Mouse (Mus musculus): ENCODE results near the gene Vmn2r111.
"Not testable (repeated sequence)": the region's sequence is repeated elsewhere in the genome, so short reads cannot be mapped to it uniquely, and the experiment has no call there.

Gene Vmn2r111

DNA sequence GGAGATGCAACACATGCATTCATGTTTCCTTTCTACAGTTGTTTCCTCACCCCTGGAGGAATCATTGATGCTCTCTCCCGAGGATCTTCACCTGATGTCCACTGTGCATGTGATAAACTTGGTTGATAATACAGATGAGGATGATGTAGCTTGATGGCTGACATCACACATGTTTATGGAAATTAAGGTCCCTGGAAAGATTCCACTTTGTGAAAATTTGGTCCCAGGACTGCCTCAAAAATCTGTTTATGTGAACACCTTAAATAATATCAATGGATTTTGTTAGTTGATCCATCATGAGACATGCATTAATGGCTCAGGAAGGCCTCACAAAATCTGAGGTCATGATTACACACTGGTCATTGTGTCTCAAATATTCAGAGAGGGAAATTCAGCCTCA, at the start of gene Vmn2r111:
Vmn2r111 (minus strand) TSS at position 101 of the 400 bp plus-strand sequence.
- not testable (repeated sequence) for DNase-seq (ENCODE audit: low read depth, low spot score)

DNA sequence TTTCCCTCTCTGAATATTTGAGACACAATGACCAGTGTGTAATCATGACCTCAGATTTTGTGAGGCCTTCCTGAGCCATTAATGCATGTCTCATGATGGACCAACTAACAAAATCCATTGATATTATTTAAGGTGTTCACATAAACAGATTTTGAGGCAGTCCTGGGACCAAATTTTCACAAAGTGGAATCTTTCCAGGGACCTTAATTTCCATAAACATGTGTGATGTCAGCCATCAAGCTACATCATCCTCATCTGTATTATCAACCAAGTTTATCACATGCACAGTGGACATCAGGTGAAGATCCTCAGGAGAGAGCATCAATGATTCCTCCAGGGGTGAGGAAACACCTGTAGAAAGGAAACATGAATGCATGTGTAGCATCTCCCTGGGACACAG, 27.4 kb upstream of the Vmn2r111 start, which contains the start of gene Vmn2r112:
Vmn2r112 (plus strand) TSS at position 301 of the 400 bp plus-strand sequence.
- DNase-seq (ENCODE audit: low read depth, low spot score), result not testable (repeated sequence)

DNA sequence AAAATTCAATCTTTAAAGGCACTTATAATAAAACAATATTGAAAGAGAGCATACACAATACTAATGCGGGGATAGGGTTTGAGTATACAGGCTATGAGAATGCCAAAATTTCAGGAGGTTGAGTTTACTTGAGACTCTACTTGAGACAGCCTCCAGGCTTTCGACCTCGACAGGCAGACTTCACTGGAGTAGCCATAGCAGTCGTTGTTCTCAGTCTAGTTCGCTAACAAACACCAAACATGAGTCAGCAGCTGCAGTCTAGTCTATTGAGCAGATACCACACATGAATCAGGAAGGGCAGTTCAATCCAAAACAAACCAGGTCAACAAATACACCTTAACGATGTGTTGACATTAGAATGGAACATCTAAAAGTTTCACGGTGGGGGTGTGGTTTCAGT, 52.8 kb downstream of the Vmn2r111 start:
- not testable (repeated sequence) for DNase-seq (ENCODE audit: low read depth, low spot score)

DNA sequence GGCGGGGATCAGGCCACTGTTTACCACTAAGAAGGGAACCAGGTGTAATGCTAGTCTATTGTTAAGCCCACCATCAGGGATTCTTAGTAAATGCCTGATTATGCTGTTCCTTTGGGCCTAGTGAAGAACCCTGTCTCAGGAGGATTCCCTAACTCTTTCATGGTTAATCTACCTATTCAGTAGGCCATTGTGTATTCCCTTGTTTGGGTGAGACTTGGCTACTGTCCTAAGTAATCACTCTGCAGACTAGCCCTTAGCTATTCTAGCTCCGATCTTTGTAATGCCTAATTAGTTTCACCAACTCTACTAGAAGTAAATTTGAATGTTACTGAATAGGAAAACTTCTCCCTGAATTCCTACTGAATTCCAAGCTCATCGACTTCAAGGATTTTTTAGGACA, 53.2 kb downstream of the Vmn2r111 start:
- DNase-seq (ENCODE audit: low read depth, low spot score), result not testable (repeated sequence)

DNA sequence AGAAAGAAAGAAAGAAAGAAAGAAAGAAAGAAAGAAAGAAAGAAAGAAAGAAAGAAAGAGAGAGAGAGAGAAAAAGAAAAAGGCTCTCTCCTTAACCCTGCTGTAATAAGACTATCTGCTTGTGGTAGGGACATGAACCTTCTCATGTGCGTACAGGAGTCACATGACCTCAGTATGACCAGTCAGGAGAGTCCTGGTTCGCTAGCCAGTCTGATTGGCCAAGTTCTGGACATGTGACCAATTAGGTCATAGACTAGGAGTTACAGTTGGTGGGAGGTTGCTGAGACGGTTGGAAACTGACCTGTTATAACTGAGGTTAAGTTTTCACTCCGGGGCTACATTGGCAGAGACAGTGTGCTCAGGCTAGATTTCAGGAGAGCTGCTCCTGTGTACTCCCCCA, 76.2 kb downstream of the Vmn2r111 start:
- no peak for DNase-seq (ENCODE audit: low read depth, low spot score)

Data from mesoderm, embryonic 11.5 days (tissue).